Mouse (Mus musculus) MEL (cell line): Measurements from ENCODE around the gene Sowahb.

Source experiments
- CTCF ChIP-seq, 3 experiments: IDR thresholded peaks in 2 of 3; conservative IDR thresholded peaks in 1 of 3; 2 replicates each; pipeline ENCODE4 v1.5.1; 2011 to 2012; ENCODE audit warnings: low read length in 3 of 3, low read depth in 2 of 3, mild to moderate bottlenecking in 2 of 3, improper control_type of control experiment in 1 of 3, inconsistent platforms in 1 of 3, mixed read lengths in 1 of 3, moderate library complexity in 1 of 3; ENCODE audit not compliant: control insufficient read depth in 1 of 3, insufficient read depth in 1 of 3, poor library complexity in 1 of 3, severe bottlenecking in 1 of 3
- ELF1 ChIP-seq: IDR thresholded peaks from 2 replicates; pipeline ENCODE4 v1.6.1; 2014; ENCODE audit warnings: low read depth, mild to moderate bottlenecking, inconsistent platforms, low read length, improper control_type of control experiment, moderate library complexity
- EP300 ChIP-seq, 2 experiments: IDR thresholded peaks; 2 replicates each; pipeline ENCODE4 v1.6.1; 2011; ENCODE audit warnings: improper control_type of control experiment in 2 of 2, low read length in 2 of 2, low read depth in 1 of 2, mild to moderate bottlenecking in 1 of 2
- MAX ChIP-seq: IDR thresholded peaks from 2 replicates; pipeline ENCODE4 v1.6.1; 2011; ENCODE audit warnings: low read length, improper control_type of control experiment
- MAZ ChIP-seq: IDR thresholded peaks from 2 replicates; pipeline ENCODE4 v1.6.1; 2012; ENCODE audit warnings: low read depth, mild to moderate bottlenecking, inconsistent platforms, low read length, improper control_type of control experiment
- NRF1 ChIP-seq: IDR thresholded peaks from 2 replicates; pipeline ENCODE4 v1.6.1; 2014; ENCODE audit warnings: low read depth, mild to moderate bottlenecking, inconsistent platforms, low read length, improper control_type of control experiment, moderate library complexity; ENCODE audit not compliant: poor library complexity, insufficient read depth, severe bottlenecking
- POLR2A ChIP-seq, 2 experiments: IDR thresholded peaks; 2 replicates each; pipeline ENCODE4 v1.6.1; 2011 to 2012; ENCODE audit warnings: low read length in 2 of 2, mild to moderate bottlenecking in 2 of 2, control low read depth in 1 of 2, improper control_type of control experiment in 1 of 2, low read depth in 1 of 2, moderate library complexity in 1 of 2; ENCODE audit not compliant: control insufficient read depth in 1 of 2, insufficient read depth in 1 of 2, poor library complexity in 1 of 2
- POLR2AphosphoS2 ChIP-seq: IDR thresholded peaks from 2 replicates; pipeline ENCODE4 v1.6.1; 2011; ENCODE audit warnings: low read length, improper control_type of control experiment
- SMC3 ChIP-seq: IDR thresholded peaks from 2 replicates; pipeline ENCODE4 v1.6.1; 2011; ENCODE audit warnings: low read depth, low read length, improper control_type of control experiment
- TAL1 ChIP-seq: IDR thresholded peaks from 2 replicates; pipeline ENCODE4 v1.6.1; 2012; ENCODE audit warnings: mild to moderate bottlenecking, inconsistent platforms, low read length, moderate library complexity, mixed read lengths
- ZKSCAN1 ChIP-seq: IDR thresholded peaks from 2 replicates; pipeline ENCODE4 v1.6.1; 2012; ENCODE audit warnings: low read depth, mild to moderate bottlenecking, inconsistent platforms, low read length, improper control_type of control experiment, moderate library complexity

- TF ChIP-seq TAL1 (no peak), EP300 (IDR thresholded peaks at IDR 0.05; ENCODE audit: low read depth in 1 of 2, low read length in 2 of 2) (no peak), NRF1 (no peak), ELF1 (no peak), CTCF (IDR thresholded peaks at IDR 0.05 in 2 of 3, conservative IDR thresholded peaks at IDR 0.05 in 1 of 3; ENCODE audit: control insufficient read depth in 1 of 3, insufficient read depth in 1 of 3, low read depth in 2 of 3, low read length in 3 of 3, poor library complexity in 1 of 3, severe bottlenecking in 1 of 3) (no peak), ZKSCAN1 (no peak), POLR2A (IDR thresholded peaks at IDR 0.05; ENCODE audit: control insufficient read depth in 1 of 2, insufficient read depth in 1 of 2, low read depth in 1 of 2, low read length in 2 of 2, poor library complexity in 1 of 2) (no peak), MAZ (no peak), POLR2AphosphoS2 (no peak), SMC3 (no peak), MAX (no peak)
These were observed 17.6 kb downstream of the Sowahb start for GRCm38 (mm10) chr5:93027120-93027675.
